Mouse (Mus musculus) embryonic facial prominence, embryonic 15.5 days (tissue): Measurements from ENCODE around the gene Myo1d. TPM values are rescaled to one million over a fixed set of nuclear protein-coding genes. Genes with fewer than 3 reads are reported as not detected.

Experiments
- ATAC-seq: fragments of 200-750 bp; cut with Nextera tagmentation; 2 replicates; pipeline ENCODE4 v1.8.0; 2017; ENCODE audit warnings: low read depth, moderate TSS enrichment; ENCODE audit not compliant: insufficient number of reproducible peaks, low FRiP score, low TSS enrichment
- H3K27ac ChIP-seq: fragments of 300-500 bp; sonication (generic); replicated peaks from 2 replicates; pipeline ENCODE4 v1.5.1; 2015; ENCODE audit warnings: mild to moderate bottlenecking, inconsistent platforms
- H3K27me3 ChIP-seq: fragments of 300-500 bp; sonication (generic); 2 replicates; pipeline ENCODE4 v1.6.1; 2015; ENCODE audit warnings: inconsistent platforms
- H3K36me3 ChIP-seq: fragments of 300-500 bp; sonication (generic); 2 replicates; pipeline ENCODE4 v1.6.1; 2015; ENCODE audit warnings: mild to moderate bottlenecking, inconsistent platforms
- H3K4me1 ChIP-seq: fragments of 300-500 bp; sonication (generic); 2 replicates; pipeline ENCODE4 v1.6.1; 2015; ENCODE audit warnings: inconsistent platforms
- H3K4me2 ChIP-seq: fragments of 300-500 bp; sonication (generic); replicated peaks from 2 replicates; pipeline ENCODE4 v1.6.1; 2015; ENCODE audit warnings: mild to moderate bottlenecking, inconsistent platforms
- H3K4me3 ChIP-seq: fragments of 300-500 bp; sonication (generic); replicated peaks from 2 replicates; pipeline ENCODE4 v1.5.1; 2015; ENCODE audit warnings: mild to moderate bottlenecking, inconsistent platforms
- H3K9ac ChIP-seq: fragments of 300-500 bp; sonication (generic); 2 replicates; pipeline ENCODE4 v1.6.1; 2015; ENCODE audit warnings: inconsistent platforms
- H3K9me3 ChIP-seq: fragments of 300-500 bp; sonication (generic); replicated peaks from 2 replicates; pipeline ENCODE4 v1.6.1; 2016; ENCODE audit warnings: inconsistent platforms
- WGBS: fragments of 180-500 bp; shearing (Covaris S2); methylation state at CpG from one replicate; pipeline ENCODE4 v1.1.7; 2015; 5-methylcytosine and 5-hydroxymethylcytosine counted together
- polyA plus RNA-seq: library from polyadenylated mRNA; unstranded; fragments of >200 nt; fragmentation: Nextera tagmentation; extraction: Ambion mirVana; gene quantifications from 2 replicates; pipeline ENCODE4 v1.2.1, GENCODE M21; 2015

Gene Myo1d
- polyA plus RNA-seq, 1 experiment from 2014 or later: 12.0 TPM

DNA sequence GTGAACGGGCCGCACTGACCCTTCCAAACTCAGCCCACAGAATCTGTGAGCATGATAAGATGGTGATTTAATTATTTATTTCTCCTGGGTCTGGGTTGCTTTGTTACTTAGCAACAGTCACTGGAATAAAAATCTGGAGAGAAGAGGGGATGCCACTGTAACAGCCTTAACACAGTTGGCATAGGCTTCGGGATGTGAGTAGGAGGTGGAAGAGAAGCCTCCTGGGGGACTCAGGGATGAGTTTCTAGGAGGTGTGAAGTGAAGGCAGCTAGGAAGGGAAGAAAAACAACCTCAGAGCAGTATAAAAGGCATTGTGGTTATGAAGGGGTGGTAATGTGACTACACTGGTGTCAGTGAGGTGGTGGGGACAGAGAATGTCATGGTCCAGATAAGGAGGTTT is 213.5 kb downstream of the Myo1d start:
- 81% methylated on average over 3 of the region's 3 CpGs for WGBS

DNA sequence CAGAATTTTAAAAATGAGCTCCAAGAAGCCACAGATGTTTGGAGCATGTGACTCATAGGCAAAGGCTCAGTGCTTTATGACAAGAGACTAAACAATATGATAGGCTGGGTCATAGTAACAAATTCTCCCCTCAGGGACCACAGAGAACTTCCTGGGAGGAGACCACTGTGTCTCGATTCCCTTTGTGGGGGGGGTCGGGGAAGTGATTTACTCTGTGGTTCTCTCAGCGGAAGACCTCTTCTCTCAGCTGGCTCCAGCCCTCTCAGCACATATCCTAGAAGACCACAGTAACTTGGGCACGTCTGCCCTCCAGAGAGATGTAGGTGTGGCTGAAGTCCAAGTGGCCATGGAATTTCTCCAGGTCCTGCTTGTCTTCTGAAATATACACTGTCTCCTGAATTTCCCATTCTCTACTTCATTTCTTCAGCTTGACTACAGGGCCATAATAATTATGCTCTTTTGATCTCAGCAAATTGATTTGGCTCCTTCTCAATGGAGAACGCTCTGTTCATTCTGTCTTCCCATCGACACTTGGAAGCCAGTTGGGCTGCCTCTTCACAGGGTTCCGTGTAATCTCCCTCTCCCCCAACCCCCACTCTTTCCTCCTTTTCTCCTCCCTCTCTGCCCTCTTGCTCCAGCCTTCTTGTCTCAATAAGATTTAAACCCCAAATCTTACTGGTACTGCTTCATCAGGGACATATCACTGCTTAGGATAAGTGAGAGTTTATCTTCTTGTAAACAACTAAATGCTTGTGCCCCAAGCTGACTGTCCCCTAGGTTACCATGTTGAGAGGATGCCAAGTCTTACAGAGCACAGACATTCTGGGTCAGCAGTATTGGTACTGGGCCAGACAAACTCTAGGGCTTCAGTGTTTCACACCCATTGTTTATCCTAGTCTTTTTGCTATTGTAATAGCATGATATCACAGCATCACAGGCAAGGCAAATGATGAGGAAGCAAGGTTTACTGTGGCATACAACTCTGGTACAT is 214.6 kb downstream of the Myo1d start:
- Histone ChIP-seq H3K36me3 (no peaks in the 10 kb centered on the region), H3K4me2 (no peak overlapping the region), H3K4me3 (no peak overlapping the region), H3K27ac (no peak overlapping the region), H3K27me3 (no peaks in the 10 kb centered on the region), H3K9ac (no peak overlapping the region), H3K9me3 (no peaks in the 10 kb centered on the region), H3K4me1 (peaks cover 10% of the 10 kb centered on the region; the same call in 1 of the 2 replicates)
- 64% methylated on average over 7 of the region's 7 CpGs for WGBS
- ATAC-seq: no peak

More for the DNA sequence above, 213.5 kb downstream of the Myo1d start:
- H3K9me3 ChIP-seq: no peaks in the 10 kb centered on the region
- H3K9ac ChIP-seq: no peak overlapping the region
- no peak for ATAC-seq
- H3K36me3 ChIP-seq: no peaks in the 10 kb centered on the region
- no peak overlapping the region for H3K4me3 ChIP-seq
- peaks cover 10% of the 10 kb centered on the region; the same call in 1 of the 2 replicates for H3K4me1 ChIP-seq
- H3K27me3 ChIP-seq: no peaks in the 10 kb centered on the region
- H3K4me2 ChIP-seq: no peak overlapping the region
- no peak overlapping the region for H3K27ac ChIP-seq

DNA sequence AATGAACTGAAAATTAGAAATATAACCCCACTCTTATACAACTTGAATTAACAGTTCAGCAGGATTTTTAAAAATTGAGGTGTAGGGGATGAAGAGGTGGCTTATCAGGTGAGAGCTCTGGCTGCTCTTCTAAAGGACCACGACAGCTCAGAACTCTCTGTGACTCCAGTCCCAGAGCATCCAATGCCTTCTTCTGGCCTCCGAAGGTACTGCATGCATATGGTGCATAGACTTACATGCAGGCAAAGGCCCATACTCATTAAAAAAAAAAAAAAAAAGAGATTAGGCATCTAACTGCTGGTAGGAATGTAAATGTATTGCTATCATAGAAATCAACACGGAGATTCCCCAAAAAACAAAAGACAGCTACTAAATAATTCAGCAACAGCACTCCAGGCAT is 217.3 kb downstream of the Myo1d start:
- no peak for ATAC-seq
- Histone ChIP-seq H3K27ac (no peak overlapping the region), H3K4me1 (peaks cover 10% of the 10 kb centered on the region; the same call in 1 of the 2 replicates), H3K4me3 (no peak overlapping the region), H3K9me3 (no peaks in the 10 kb centered on the region), H3K9ac (no peak overlapping the region), H3K4me2 (no peak overlapping the region), H3K36me3 (no peaks in the 10 kb centered on the region), H3K27me3 (no peaks in the 10 kb centered on the region)
- WGBS: 38% methylated on average over 3 of the region's 3 CpGs

DNA sequence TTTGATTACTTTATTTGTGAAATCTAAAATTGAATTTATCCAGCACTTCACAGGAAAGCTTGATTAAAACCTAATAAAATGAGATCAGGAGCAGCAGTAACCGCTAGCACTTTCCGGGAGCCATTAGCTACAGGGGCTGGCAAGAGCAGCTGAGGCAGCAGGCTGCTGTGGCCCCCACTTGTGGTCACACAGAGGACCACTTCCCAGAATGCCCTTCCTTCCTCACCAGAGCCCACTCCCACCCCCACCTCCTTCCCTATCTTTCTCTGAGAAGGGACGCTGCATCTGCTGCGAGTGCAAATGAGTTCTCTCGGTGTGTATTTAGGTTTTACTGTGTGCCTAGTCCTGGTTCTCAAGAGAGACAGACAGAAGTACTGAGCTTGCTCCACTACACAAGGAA is 219.1 kb downstream of the Myo1d start:
- 68% methylated on average over 5 of the region's 5 CpGs for WGBS
- no peak for ATAC-seq
- no peak overlapping the region for H3K9ac ChIP-seq

DNA sequence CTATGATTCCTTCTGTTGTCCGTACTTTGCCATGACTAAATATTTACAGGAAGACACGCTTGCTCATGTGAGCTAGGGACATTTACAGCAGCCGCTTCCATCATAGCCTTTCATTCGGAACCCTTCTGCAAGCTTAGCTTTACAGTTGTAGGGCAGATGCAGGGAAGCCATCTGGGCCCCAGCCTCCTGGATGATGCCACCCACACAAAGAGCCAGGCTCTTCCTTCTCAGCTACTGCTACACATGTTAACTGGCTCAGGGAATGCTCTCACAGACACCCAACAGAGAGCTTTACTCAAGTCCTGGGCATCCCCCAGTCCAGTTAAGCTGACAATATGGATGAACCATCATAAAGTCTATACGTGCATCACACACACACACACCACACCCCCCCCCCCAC is 224.4 kb downstream of the Myo1d start:
- no peaks in the 10 kb centered on the region for H3K9me3 ChIP-seq
- 63% methylated on average over 5 of the region's 5 CpGs for WGBS
- no peak for ATAC-seq

More for the DNA sequence above, 219.1 kb downstream of the Myo1d start:
- Histone ChIP-seq H3K27me3 (no peaks in the 10 kb centered on the region), H3K9me3 (no peaks in the 10 kb centered on the region), H3K36me3 (no peaks in the 10 kb centered on the region), H3K4me1 (peaks cover 10% of the 10 kb centered on the region; the same call in 1 of the 2 replicates), H3K4me2 (no peak overlapping the region), H3K4me3 (no peak overlapping the region), H3K27ac (no peak overlapping the region)

DNA sequence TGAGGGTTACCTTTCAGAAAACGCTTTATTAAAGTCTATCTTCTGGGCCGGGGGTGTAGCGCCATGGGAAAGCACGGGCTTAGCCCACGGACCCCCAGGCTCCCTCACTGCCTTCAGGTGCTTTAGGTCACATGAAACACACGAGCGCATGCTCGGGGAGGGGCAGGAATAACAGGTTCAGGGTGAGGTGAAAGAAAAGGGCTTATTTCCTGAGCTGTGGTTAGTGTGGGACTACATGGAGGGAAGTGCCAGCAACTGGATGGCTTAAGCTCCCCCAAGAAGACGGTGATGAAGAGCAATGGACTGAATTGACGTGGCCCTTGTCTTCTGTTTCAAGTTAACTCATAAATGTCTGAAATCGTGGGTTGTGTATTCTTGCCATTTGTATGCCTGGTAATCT is 226.8 kb downstream of the Myo1d start:
- H3K27me3 ChIP-seq: no peaks in the 10 kb centered on the region
- no peaks in the 10 kb centered on the region for H3K9me3 ChIP-seq
- no peak overlapping the region for H3K4me3 ChIP-seq
- no peak for ATAC-seq
- H3K36me3 ChIP-seq: no peaks in the 10 kb centered on the region
- H3K9ac ChIP-seq: no peak overlapping the region
- no peak overlapping the region for H3K4me2 ChIP-seq
- peaks cover 13% of the 10 kb centered on the region; the same call in 1 of the 2 replicates for H3K4me1 ChIP-seq
- WGBS: 63% methylated on average over 11 of the region's 11 CpGs
- no peak overlapping the region for H3K27ac ChIP-seq

More for the DNA sequence above, 224.4 kb downstream of the Myo1d start:
- Histone ChIP-seq H3K27ac (no peak overlapping the region), H3K4me1 (peaks cover 4% of the 10 kb centered on the region; the same call in 1 of the 2 replicates), H3K4me3 (no peak overlapping the region), H3K27me3 (no peaks in the 10 kb centered on the region), H3K4me2 (no peak overlapping the region), H3K36me3 (no peaks in the 10 kb centered on the region), H3K9ac (no peak overlapping the region)

DNA sequence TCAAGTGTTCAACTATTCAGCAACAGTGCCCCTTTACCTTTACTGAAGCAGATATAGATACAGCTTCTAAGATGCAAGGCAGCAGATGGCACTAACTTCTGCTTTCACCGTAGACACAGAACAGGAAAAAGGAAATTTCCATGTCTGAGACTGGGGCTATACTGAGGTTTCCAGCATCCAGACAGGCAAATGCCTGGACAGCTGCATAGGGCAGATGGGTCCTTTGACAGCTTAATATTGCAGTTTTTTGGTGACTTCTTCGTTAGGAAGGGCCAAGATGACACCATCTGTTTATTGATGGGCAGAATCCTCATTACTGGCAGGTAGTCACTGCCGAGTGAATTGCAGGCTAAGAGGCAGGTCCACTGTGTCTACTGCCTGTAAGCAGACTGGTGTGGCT is 228.2 kb downstream of the Myo1d start:
- H3K27me3 ChIP-seq: no peaks in the 10 kb centered on the region
- H3K9ac ChIP-seq: no peak overlapping the region
- H3K4me1 ChIP-seq: peaks cover 13% of the 10 kb centered on the region; the same call in 1 of the 2 replicates
- no peaks in the 10 kb centered on the region for H3K36me3 ChIP-seq
- H3K9me3 ChIP-seq: no peaks in the 10 kb centered on the region
- H3K4me2 ChIP-seq: no peak overlapping the region
- H3K4me3 ChIP-seq: no peak overlapping the region
- H3K27ac ChIP-seq: no peak overlapping the region
- 67% methylated on average over 3 of the region's 3 CpGs for WGBS
- no peak for ATAC-seq

DNA sequence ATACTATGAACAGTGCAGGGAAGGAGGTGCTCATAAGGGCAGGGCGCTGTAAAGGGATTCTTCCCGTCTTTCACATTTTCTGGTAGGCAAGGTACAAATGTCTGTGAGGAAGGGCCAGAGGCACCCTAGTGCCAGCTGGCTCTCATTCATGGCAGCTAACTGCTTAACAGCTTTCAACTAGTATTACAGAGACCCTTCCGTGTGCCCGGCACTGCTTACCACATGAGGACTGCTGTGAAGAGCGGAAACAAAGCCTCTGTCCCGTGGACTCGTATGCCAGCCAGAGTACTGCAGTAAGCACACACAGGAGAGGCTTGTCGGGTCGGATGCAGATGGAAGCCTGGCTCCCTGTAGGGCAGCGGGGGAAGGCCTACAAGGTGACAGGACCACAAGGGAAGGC is 229.6 kb downstream of the Myo1d start:
- H3K27ac ChIP-seq: 0 out of 2 replicates have a peak overlapping the region, but pooled peaks have one; percentile 22
- no peak for ATAC-seq
- H3K36me3 ChIP-seq: no peaks in the 10 kb centered on the region
- no peak overlapping the region for H3K9ac ChIP-seq
- no peaks in the 10 kb centered on the region for H3K27me3 ChIP-seq
- WGBS: 38% methylated on average over 10 of the region's 10 CpGs
- no peak overlapping the region for H3K4me3 ChIP-seq
- H3K4me1 ChIP-seq: peaks cover 13% of the 10 kb centered on the region; the same call in 1 of the 2 replicates
- no peak overlapping the region for H3K4me2 ChIP-seq
- no peaks in the 10 kb centered on the region for H3K9me3 ChIP-seq

DNA sequence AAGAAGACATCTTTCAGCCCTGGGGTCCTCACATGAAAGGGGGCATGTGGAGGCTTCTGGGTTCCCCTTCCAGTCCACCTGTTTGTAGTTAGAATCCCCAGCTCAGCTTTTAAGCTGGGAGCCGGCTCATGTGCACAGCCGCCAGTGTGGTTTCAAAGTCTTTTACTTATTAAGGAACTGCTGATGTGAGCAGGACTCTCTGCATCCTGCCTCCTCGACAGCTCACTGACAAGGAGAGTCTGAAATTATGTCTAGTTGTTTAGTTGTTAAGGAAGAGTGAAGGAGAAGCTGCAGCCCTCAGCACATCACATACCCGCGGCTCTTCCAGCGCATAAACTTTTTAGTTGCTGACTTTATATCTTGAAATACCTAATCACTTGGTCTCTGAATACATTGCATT is 230.0 kb downstream of the Myo1d start:
- no peaks in the 10 kb centered on the region for H3K9me3 ChIP-seq
- no peak overlapping the region for H3K4me2 ChIP-seq
- no peak overlapping the region for H3K9ac ChIP-seq
- H3K36me3 ChIP-seq: no peaks in the 10 kb centered on the region
- 31% methylated on average over 6 of the region's 6 CpGs for WGBS
- no peak for ATAC-seq
- no peaks in the 10 kb centered on the region for H3K27me3 ChIP-seq
- H3K4me1 ChIP-seq: peaks cover 13% of the 10 kb centered on the region; the same call in 1 of the 2 replicates
- H3K4me3 ChIP-seq: no peak overlapping the region
- H3K27ac ChIP-seq: no peak overlapping the region

DNA sequence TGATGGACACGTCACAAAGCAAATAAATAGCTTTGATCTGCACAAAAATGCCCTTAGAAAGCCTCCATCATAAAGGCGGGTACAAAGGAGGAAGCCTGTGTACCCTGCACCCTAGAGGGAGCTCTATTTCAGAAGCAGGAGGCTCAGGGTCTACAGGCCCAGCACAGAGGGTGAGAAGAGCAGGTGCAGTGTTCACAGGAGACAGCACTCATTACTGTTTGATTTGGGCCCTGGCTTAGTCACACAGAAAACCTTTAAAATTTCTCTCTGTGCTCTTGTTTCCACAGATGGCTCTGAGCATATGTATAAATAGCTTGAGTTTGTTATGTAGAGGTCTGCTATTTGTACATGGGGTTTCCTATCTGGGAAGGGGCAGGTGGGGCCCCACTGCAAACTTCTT is 233.6 kb downstream of the Myo1d start:
- Histone ChIP-seq H3K36me3 (no peaks in the 10 kb centered on the region), H3K4me2 (no peak overlapping the region), H3K4me3 (no peak overlapping the region), H3K4me1 (peaks cover 13% of the 10 kb centered on the region; the same call in 1 of the 2 replicates), H3K9ac (no peak overlapping the region), H3K9me3 (no peaks in the 10 kb centered on the region), H3K27ac (no peak overlapping the region), H3K27me3 (no peaks in the 10 kb centered on the region)
- WGBS: 74% methylated on average over 2 of the region's 2 CpGs
- ATAC-seq: no peak

DNA sequence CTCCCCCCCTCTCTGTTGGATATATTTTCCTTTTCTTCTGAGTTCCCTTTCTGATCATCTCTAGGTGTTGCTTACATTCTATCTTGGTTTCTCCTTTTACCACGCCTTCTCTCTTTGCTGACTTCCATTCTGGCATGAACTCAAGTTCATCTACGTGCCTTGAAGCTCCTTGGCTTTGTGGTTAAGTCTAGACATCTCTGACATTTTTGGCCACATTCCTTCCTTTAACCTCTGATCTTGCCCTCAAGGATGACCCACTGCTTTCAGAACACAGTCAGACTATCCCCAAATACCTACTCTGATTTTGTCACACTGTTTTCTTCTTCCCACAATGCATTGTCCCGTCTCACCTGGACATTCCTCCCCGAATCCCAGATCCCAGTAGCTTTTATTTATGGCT is 240.8 kb downstream of the Myo1d start:
- Histone ChIP-seq H3K27me3 (no peaks in the 10 kb centered on the region), H3K4me2 (no peak overlapping the region), H3K9ac (no peak overlapping the region), H3K9me3 (no peaks in the 10 kb centered on the region), H3K4me3 (no peak overlapping the region), H3K27ac (no peak overlapping the region), H3K36me3 (no peaks in the 10 kb centered on the region), H3K4me1 (no peaks in the 10 kb centered on the region)
- WGBS: 59% methylated on average over 4 of the region's 4 CpGs
- ATAC-seq: no peak
